ENCODE assay signal across 16 mouse cellular contexts in genomic region chr2:18307440-18308305, GRCm38 (mm10).
DNase-seq lines count a peak whose midpoint lies in the region; ATAC-seq lines count a peak whose summit lies in the region.
"Had no signal": no experiment of that assay in that cellular context is flagged by ENCODE, and none has a peak within 500 bp of the region (broad histone marks: within the 10 kb centered on the region; RNA-seq: fewer than 3 reads in every experiment).

No protein-coding gene starts in this region.

- H3K4me2 ChIP-seq in midbrain, embryonic 16.5 days (ENCODE audit: low read length): no peak overlapping the region
- H3K4me2 ChIP-seq: heart, embryonic 13.5 days; hindbrain, embryonic 12.5 days; limb, embryonic 15.5 days; lung, embryonic 14.5 days; midbrain, embryonic 13.5 days had no signal

- no peaks in the 10 kb centered on the region for H3K27me3 ChIP-seq in midbrain, embryonic 16.5 days (ENCODE audit: control insufficient read depth, insufficient read depth, low read depth, low read length)
- no peaks in the 10 kb centered on the region for H3K27me3 ChIP-seq in midbrain, embryonic 10.5 days (ENCODE audit: low read depth, poor library complexity, severe bottlenecking)
- H3K27me3 ChIP-seq: heart, embryonic 13.5 days; hindbrain, embryonic 12.5 days; limb, embryonic 15.5 days; midbrain, embryonic 13.5 days; Patski had no signal

- no peaks in the 10 kb centered on the region for H3K9me3 ChIP-seq in midbrain, embryonic 16.5 days (replicated peaks; ENCODE audit: control insufficient read depth, low read length, poor library complexity, severe bottlenecking)
- no peaks in the 10 kb centered on the region for H3K9me3 ChIP-seq in midbrain, embryonic 10.5 days (replicated peaks)
- H3K9me3 ChIP-seq: heart, embryonic 13.5 days; hindbrain, embryonic 12.5 days; limb, embryonic 15.5 days; midbrain, embryonic 13.5 days had no signal

- no peak overlapping the region for H3K9ac ChIP-seq in midbrain, embryonic 16.5 days (ENCODE audit: low read depth, low read length)
- H3K9ac ChIP-seq: heart, embryonic 13.5 days; hindbrain, embryonic 12.5 days; limb, embryonic 15.5 days; lung, embryonic 14.5 days; midbrain, embryonic 13.5 days had no signal

- H3K36me3 ChIP-seq in midbrain, embryonic 16.5 days (ENCODE audit: control insufficient read depth, insufficient read depth, low read length): no peaks in the 10 kb centered on the region
- no peaks in the 10 kb centered on the region for H3K36me3 ChIP-seq in midbrain, embryonic 10.5 days
- H3K36me3 ChIP-seq: heart, embryonic 13.5 days; hindbrain, embryonic 12.5 days; limb, embryonic 15.5 days; midbrain, embryonic 13.5 days had no signal

- no peak for DNase-seq in midbrain, embryonic 10.5 days (ENCODE audit: low spot score)
- DNase-seq in T-cell, adult 2 months (ENCODE audit: low spot score): peak; percentile 56
- DNase-seq in naive thymus-derived CD4-positive, alpha-beta T cell, adult 2 months (ENCODE audit: low read depth): peak; percentile 80
- DNase-seq in thymus, postnatal 4 days: peak; percentile 56
- DNase-seq in ovary, postnatal 36 days (ENCODE audit: low spot score): no peak
- no peak for DNase-seq in kidney, postnatal 14 days
- DNase-seq: cerebellum, postnatal 10 days; kidney, adult 11 months; lung, embryonic 14.5 days had no signal

- ATAC-seq in midbrain, embryonic 16.5 days: 0 out of 2 replicates have a peak, but pooled peaks have one; percentile 36
- ATAC-seq: midbrain, embryonic 13.5 days; Patski had no signal

- no peak overlapping the region for H3K27ac ChIP-seq in midbrain, embryonic 16.5 days (ENCODE audit: low read length)
- H3K27ac ChIP-seq in midbrain, embryonic 10.5 days (replicated peaks): no peak overlapping the region
- H3K27ac ChIP-seq: heart, embryonic 13.5 days; hindbrain, embryonic 12.5 days; limb, embryonic 15.5 days; midbrain, embryonic 13.5 days had no signal

- WGBS in midbrain, embryonic 16.5 days: 80% methylated on average over 7 of the region's 7 CpGs
- WGBS in midbrain, embryonic 10.5 days: 88% methylated on average over 7 of the region's 7 CpGs

- H3K4me1 ChIP-seq in midbrain, embryonic 16.5 days (ENCODE audit: control insufficient read depth, insufficient read depth, low read length): no peaks in the 10 kb centered on the region
- H3K4me1 ChIP-seq in midbrain, embryonic 10.5 days: no peaks in the 10 kb centered on the region
- H3K4me1 ChIP-seq: heart, embryonic 13.5 days; hindbrain, embryonic 12.5 days; limb, embryonic 15.5 days had no signal

- H3K4me3 ChIP-seq in midbrain, embryonic 16.5 days (ENCODE audit: low read depth, low read length): no peak overlapping the region
- no peak overlapping the region for H3K4me3 ChIP-seq in midbrain, embryonic 10.5 days
- H3K4me3 ChIP-seq: erythroblast, embryonic 14.5 days; heart, embryonic 13.5 days; hindbrain, embryonic 12.5 days; limb, embryonic 15.5 days; midbrain, embryonic 13.5 days had no signal

Comparison
In these comparisons a context has a peak if more than half of its experiments do, and no peak if none do; other contexts are left out.
1. DNase-seq: peak in T-cell, adult 2 months (single experiment), naive thymus-derived CD4-positive, alpha-beta T cell, adult 2 months (single experiment) and thymus, postnatal 4 days (single experiment); none in midbrain, embryonic 10.5 days (single experiment), ovary, postnatal 36 days (single experiment) and kidney, postnatal 14 days (single experiment).